Comparison of ENCODE assay signal across 13 mouse cellular contexts in genomic region chr1:166281287-166281686, GRCm38 (mm10). TPM values are rescaled to one million over a fixed set of nuclear protein-coding genes. Genes with fewer than 3 reads are reported as not detected.
A peak's percentile ranks its signal among the peaks of the same experiment; 100 is the strongest.
DNase-seq lines count a peak whose midpoint lies in the region; ATAC-seq and TF ChIP-seq lines count a peak whose summit lies in the region.
"Had no signal": no experiment of that assay in that cellular context is flagged by ENCODE, and none has a peak within 500 bp of the region (broad histone marks: within the 10 kb centered on the region; RNA-seq: fewer than 3 reads in every experiment).

No protein-coding gene starts in this region.

- peak overlapping the region; percentile 83 for H3K27ac ChIP-seq in neural tube, embryonic 11.5 days (ENCODE audit: low read depth, low read length)
- H3K27ac ChIP-seq in forebrain, postnatal 0 days (ENCODE audit: low read depth, low read length) = peak overlapping the region; percentile 77
- H3K27ac ChIP-seq in limb, embryonic 13.5 days = 0 out of 2 replicates have a peak overlapping the region, but pooled peaks have one; percentile 15
- H3K27ac ChIP-seq in neural tube, embryonic 15.5 days (replicated peaks) = peak overlapping the region; percentile 78
- H3K27ac ChIP-seq: stomach, embryonic 15.5 days had no signal

- H3K9ac ChIP-seq in neural tube, embryonic 11.5 days (ENCODE audit: low read length) = no peak overlapping the region; the same call in 1 of the 2 replicates
- H3K9ac ChIP-seq in forebrain, postnatal 0 days = no peak overlapping the region
- no peak overlapping the region for H3K9ac ChIP-seq in limb, embryonic 13.5 days
- H3K9ac ChIP-seq in neural tube, embryonic 15.5 days (replicated peaks) = no peak overlapping the region
- H3K9ac ChIP-seq: stomach, embryonic 15.5 days had no signal

- H3K4me3 ChIP-seq in neural tube, embryonic 11.5 days (ENCODE audit: low read depth, low read length) = no peak overlapping the region
- no peak overlapping the region for H3K4me3 ChIP-seq in forebrain, postnatal 0 days (ENCODE audit: low read depth, low read length)
- H3K4me3 ChIP-seq in limb, embryonic 13.5 days = no peak overlapping the region
- H3K4me3 ChIP-seq in neural tube, embryonic 15.5 days (replicated peaks) = no peak overlapping the region
- H3K4me3 ChIP-seq: stomach, embryonic 15.5 days had no signal

- DNase-seq in neural tube, embryonic 11.5 days (ENCODE audit: low spot score) = no peak
- no peak for DNase-seq in neural tube, embryonic 10.5 days (ENCODE audit: extremely low spot score, low spot score)
- no peak for DNase-seq in forebrain, postnatal 0 days
- no peak for DNase-seq in left cerebral cortex, adult 11 months (ENCODE audit: low spot score)
- DNase-seq in layer of hippocampus, postnatal 25 days (ENCODE audit: extremely low spot score in 1 of 2, low spot score in 1 of 2) = no peak
- DNase-seq in lung, postnatal 4 days = no peak
- DNase-seq: gastrocnemius, postnatal 14 days; kidney, adult 8-10 months; liver had no signal

- WGBS in neural tube, embryonic 11.5 days = 25% methylated on average over 1 of the region's 1 CpGs
- WGBS in forebrain, postnatal 0 days = 17% methylated on average over 1 of the region's 1 CpGs
- 17% methylated on average over 1 of the region's 1 CpGs for WGBS in limb, embryonic 13.5 days
- 33% methylated on average over 1 of the region's 1 CpGs for WGBS in neural tube, embryonic 15.5 days

- H3K4me2 ChIP-seq in neural tube, embryonic 11.5 days (ENCODE audit: low read depth) = no peak overlapping the region
- H3K4me2 ChIP-seq in forebrain, postnatal 0 days (ENCODE audit: low read depth) = 0 out of 2 replicates have a peak overlapping the region, but pooled peaks have one; percentile 1
- H3K4me2 ChIP-seq in limb, embryonic 13.5 days (replicated peaks) = no peak overlapping the region
- 0 out of 2 replicates have a peak overlapping the region, but pooled peaks have one; percentile 6 for H3K4me2 ChIP-seq in neural tube, embryonic 15.5 days
- H3K4me2 ChIP-seq: stomach, embryonic 15.5 days had no signal

- TF ChIP-seq CTCF in forebrain, postnatal 0 days (IDR thresholded peaks at IDR 0.05; ENCODE audit: low read depth) = no peak

- no peak for ATAC-seq in neural tube, embryonic 11.5 days (ENCODE audit: insufficient read depth, low FRiP score, low TSS enrichment)
- no peak for ATAC-seq in forebrain, postnatal 0 days
- ATAC-seq in limb, embryonic 13.5 days (ENCODE audit: low FRiP score, low read depth) = no peak
- no peak for ATAC-seq in neural tube, embryonic 15.5 days (ENCODE audit: low FRiP score)

- no peaks in the 10 kb centered on the region for H3K36me3 ChIP-seq in neural tube, embryonic 11.5 days (ENCODE audit: control insufficient read depth, insufficient read depth, low read length)
- no peaks in the 10 kb centered on the region for H3K36me3 ChIP-seq in forebrain, postnatal 0 days (ENCODE audit: insufficient read depth)
- H3K36me3 ChIP-seq in limb, embryonic 13.5 days = no peaks in the 10 kb centered on the region
- no peaks in the 10 kb centered on the region for H3K36me3 ChIP-seq in neural tube, embryonic 15.5 days
- H3K36me3 ChIP-seq: stomach, embryonic 15.5 days had no signal

- peaks cover 54% of the 10 kb centered on the region for H3K4me1 ChIP-seq in neural tube, embryonic 11.5 days (ENCODE audit: control insufficient read depth, insufficient read depth, low read length)
- peaks cover 52% of the 10 kb centered on the region for H3K4me1 ChIP-seq in forebrain, postnatal 0 days (ENCODE audit: insufficient read depth)
- H3K4me1 ChIP-seq in limb, embryonic 13.5 days = peaks cover 34% of the 10 kb centered on the region
- peaks cover 67% of the 10 kb centered on the region for H3K4me1 ChIP-seq in neural tube, embryonic 15.5 days

- no peaks in the 10 kb centered on the region for H3K27me3 ChIP-seq in neural tube, embryonic 11.5 days (ENCODE audit: control insufficient read depth, insufficient read depth, low read length)
- no peaks in the 10 kb centered on the region for H3K27me3 ChIP-seq in forebrain, postnatal 0 days (ENCODE audit: insufficient read depth, low read length)
- H3K27me3 ChIP-seq in limb, embryonic 13.5 days = 0 out of 2 replicates have a peak, but pooled peaks cover 3% of the 10 kb centered on the region
- H3K27me3 ChIP-seq in neural tube, embryonic 15.5 days (replicated peaks) = no peaks in the 10 kb centered on the region
- H3K27me3 ChIP-seq: stomach, embryonic 15.5 days had no signal

- no peaks in the 10 kb centered on the region for H3K9me3 ChIP-seq in neural tube, embryonic 11.5 days (ENCODE audit: control insufficient read depth, low read length)
- H3K9me3 ChIP-seq in forebrain, postnatal 0 days (ENCODE audit: low read length) = no peaks in the 10 kb centered on the region
- no peaks in the 10 kb centered on the region for H3K9me3 ChIP-seq in limb, embryonic 13.5 days
- H3K9me3 ChIP-seq in neural tube, embryonic 15.5 days (replicated peaks) = no peaks in the 10 kb centered on the region
- H3K9me3 ChIP-seq: stomach, embryonic 15.5 days had no signal

RNA-seq across cellular contexts. Expression of gene Ildr2, which starts 27.3 kb away (rescaled TPM):
- 4.6 and 5.1 TPM in 2 replicates for polyA plus RNA-seq in neural tube, embryonic 11.5 days (2014; fragmentation: Nextera tagmentation; extraction: Ambion mirVana)
- total RNA-seq in forebrain, postnatal 0 days (2014; rRNA removed) = 24.4 and 38.1 TPM in 2 replicates
- polyA plus RNA-seq in forebrain, postnatal 0 days (2015; fragmentation: Nextera tagmentation; extraction: Ambion mirVana) = 3.2 and 6.4 TPM in 2 replicates
- 0.11 and 0.14 TPM in 2 replicates for polyA plus RNA-seq in limb, embryonic 13.5 days (2015; fragmentation: Nextera tagmentation; extraction: Ambion mirVana)
- polyA plus RNA-seq in neural tube, embryonic 15.5 days (2015; fragmentation: Nextera tagmentation; extraction: Ambion mirVana) = 2.8 and 3.0 TPM in 2 replicates
- 10 to 100 TPM; 66.8 to 70.1 TPM for total RNA-seq in layer of hippocampus, postnatal 25 days (2021)

RNA-seq across cellular contexts. Expression of gene Mael, which starts 42.7 kb away (rescaled TPM):
- not detected in 2 replicates for polyA plus RNA-seq in neural tube, embryonic 11.5 days (2014; fragmentation: Nextera tagmentation; extraction: Ambion mirVana)
- 0.10 TPM in 1 of 2 replicates, not detected in the other for total RNA-seq in forebrain, postnatal 0 days (2014; rRNA removed)
- polyA plus RNA-seq in forebrain, postnatal 0 days (2015; fragmentation: Nextera tagmentation; extraction: Ambion mirVana) = not detected in 2 replicates
- polyA plus RNA-seq in limb, embryonic 13.5 days (2015; fragmentation: Nextera tagmentation; extraction: Ambion mirVana) = 0.18 TPM in 1 of 2 replicates, not detected in the other
- polyA plus RNA-seq in neural tube, embryonic 15.5 days (2015; fragmentation: Nextera tagmentation; extraction: Ambion mirVana) = 0.22 TPM in 1 of 2 replicates, not detected in the other
- total RNA-seq in layer of hippocampus, postnatal 25 days (2021) = under 1 TPM in 1 of 2 experiments, not detected in 1; 0.31 TPM
- total RNA-seq: gastrocnemius, postnatal 14 days had no signal
- polyA plus RNA-seq: heart, postnatal 0 days; stomach, embryonic 15.5 days had no signal

Comparison
In these comparisons a context has a peak if more than half of its experiments do, and no peak if none do; other contexts are left out.
1. H3K4me2 ChIP-seq: peak in forebrain, postnatal 0 days (single experiment) and neural tube, embryonic 15.5 days (single experiment); none in neural tube, embryonic 11.5 days (single experiment) and limb, embryonic 13.5 days (single experiment).
2. H3K27ac ChIP-seq: peak in every context shown above with its lines; median percentile 83 in neural tube, embryonic 11.5 days; 78 in neural tube, embryonic 15.5 days; 77 in forebrain, postnatal 0 days; 15 in limb, embryonic 13.5 days.